In genomic region chr8:93642770-93643169, GRCm38 (mm10) we compare ENCODE assay signal across 26 mouse cellular contexts.
DNase-seq lines count a peak whose midpoint lies in the region; ATAC-seq lines count a peak whose summit lies in the region.
"Had no signal": no experiment of that assay in that cellular context is flagged by ENCODE, and none has a peak within 500 bp of the region (broad histone marks: within the 10 kb centered on the region; RNA-seq: fewer than 3 reads in every experiment).

No protein-coding gene starts in this region.

- intact Hi-C loops in left cerebral cortex, postnatal 4 days (cut with DNase I), result no loop called here
- intact Hi-C loops in left cerebral cortex, postnatal 25 days (cut with DNase I), result no loop called here

- peak; percentile 69 to 72 for DNase-seq in cerebellum, postnatal 10 days
- DNase-seq in hindbrain, embryonic 11.5 days (ENCODE audit: low spot score), result no peak
- DNase-seq in left cerebral cortex, postnatal 4 days, result peak; percentile 40
- DNase-seq in left cerebral cortex, postnatal 25 days (ENCODE audit: low spot score in 2 of 2), result no peak
- DNase-seq in neural tube, embryonic 10.5 days (ENCODE audit: extremely low spot score, low spot score), result no peak
- DNase-seq: adrenal gland, adult 8-10 months; adrenal gland, postnatal 25 days; cerebellum, adult 11 months; cerebellum, adult 9-11 months; gastrocnemius, adult 2 months; gastrocnemius, postnatal 14 days; heart, adult 18-20 months; heart, postnatal 14 days; heart, postnatal 4 days had no signal

- WGBS in hindbrain, embryonic 13.5 days, result 39% methylated on average over 2 of the region's 2 CpGs
- 65% methylated on average over 2 of the region's 2 CpGs for WGBS in hindbrain, embryonic 11.5 days
- WGBS in neural tube, embryonic 14.5 days, result 31% methylated on average over 2 of the region's 2 CpGs

- ATAC-seq in cerebellum, adult (ENCODE audit: insufficient number of reproducible peaks, low FRiP score, low TSS enrichment), result no peak
- peak; percentile 57 for ATAC-seq in hindbrain, embryonic 13.5 days (ENCODE audit: low FRiP score)
- no peak for ATAC-seq in hindbrain, embryonic 11.5 days (ENCODE audit: low FRiP score)
- ATAC-seq in neural tube, embryonic 14.5 days (ENCODE audit: low read depth), result peak; percentile 86
- ATAC-seq: activated CD4-positive, CD25-positive, alpha-beta regulatory T cell, adult 4 months; forebrain, embryonic 14.5 days; inflammation-experienced regulatory T-cells, adult 6 months; intestine, postnatal 0 days had no signal

- no peak overlapping the region for H3K9ac ChIP-seq in hindbrain, embryonic 13.5 days
- H3K9ac ChIP-seq in hindbrain, embryonic 11.5 days (ENCODE audit: low read depth, low read length), result no peak overlapping the region
- H3K9ac ChIP-seq in neural tube, embryonic 14.5 days (replicated peaks; ENCODE audit: low read depth, low read length), result no peak overlapping the region
- H3K9ac ChIP-seq: embryonic facial prominence, embryonic 12.5 days; embryonic facial prominence, embryonic 15.5 days; forebrain, postnatal 0 days; heart, embryonic 13.5 days; hindbrain, embryonic 15.5 days had no signal

- H3K36me3 ChIP-seq in hindbrain, embryonic 13.5 days, result no peaks in the 10 kb centered on the region
- H3K36me3 ChIP-seq in hindbrain, embryonic 11.5 days (ENCODE audit: control insufficient read depth, insufficient read depth, low read length), result no peaks in the 10 kb centered on the region
- H3K36me3 ChIP-seq in neural tube, embryonic 14.5 days (ENCODE audit: control insufficient read depth, insufficient read depth, low read length), result no peaks in the 10 kb centered on the region
- H3K36me3 ChIP-seq: embryonic facial prominence, embryonic 12.5 days; embryonic facial prominence, embryonic 15.5 days; heart, embryonic 13.5 days; hindbrain, embryonic 15.5 days had no signal

- H3K27ac ChIP-seq in hindbrain, embryonic 13.5 days, result no peak overlapping the region
- no peak overlapping the region for H3K27ac ChIP-seq in hindbrain, embryonic 11.5 days (ENCODE audit: low read depth, low read length)
- no peak overlapping the region for H3K27ac ChIP-seq in neural tube, embryonic 14.5 days (ENCODE audit: low read depth, low read length)
- H3K27ac ChIP-seq: embryonic facial prominence, embryonic 12.5 days; embryonic facial prominence, embryonic 15.5 days; gastrocnemius, adult 2 months; heart, embryonic 13.5 days; hindbrain, embryonic 15.5 days had no signal

- H3K4me2 ChIP-seq in hindbrain, embryonic 13.5 days, result no peak overlapping the region
- H3K4me2 ChIP-seq in hindbrain, embryonic 11.5 days (replicated peaks; ENCODE audit: low read depth, low read length), result no peak overlapping the region
- no peak overlapping the region for H3K4me2 ChIP-seq in neural tube, embryonic 14.5 days (ENCODE audit: low read depth, low read length)
- H3K4me2 ChIP-seq: embryonic facial prominence, embryonic 12.5 days; embryonic facial prominence, embryonic 15.5 days; heart, embryonic 13.5 days; hindbrain, embryonic 15.5 days had no signal

- no peaks in the 10 kb centered on the region for H3K27me3 ChIP-seq in hindbrain, embryonic 13.5 days
- H3K27me3 ChIP-seq in hindbrain, embryonic 11.5 days (ENCODE audit: control insufficient read depth, insufficient read depth, low read length), result no peaks in the 10 kb centered on the region
- no peaks in the 10 kb centered on the region for H3K27me3 ChIP-seq in neural tube, embryonic 14.5 days (ENCODE audit: control insufficient read depth, insufficient read depth, low read length)
- H3K27me3 ChIP-seq: embryonic facial prominence, embryonic 12.5 days; embryonic facial prominence, embryonic 15.5 days; hindbrain, embryonic 15.5 days had no signal

- H3K9me3 ChIP-seq in hindbrain, embryonic 13.5 days, result no peaks in the 10 kb centered on the region
- no peaks in the 10 kb centered on the region for H3K9me3 ChIP-seq in hindbrain, embryonic 11.5 days (ENCODE audit: control insufficient read depth, low read length)
- H3K9me3 ChIP-seq in neural tube, embryonic 14.5 days (ENCODE audit: control insufficient read depth, low read length), result no peaks in the 10 kb centered on the region
- H3K9me3 ChIP-seq: embryonic facial prominence, embryonic 12.5 days; embryonic facial prominence, embryonic 15.5 days; heart, embryonic 13.5 days; hindbrain, embryonic 15.5 days had no signal

- no peak overlapping the region for H3K4me3 ChIP-seq in hindbrain, embryonic 13.5 days
- H3K4me3 ChIP-seq in hindbrain, embryonic 11.5 days (ENCODE audit: low read depth, low read length), result no peak overlapping the region
- no peak overlapping the region for H3K4me3 ChIP-seq in neural tube, embryonic 14.5 days (ENCODE audit: low read depth, low read length)
- H3K4me3 ChIP-seq: embryonic facial prominence, embryonic 12.5 days; embryonic facial prominence, embryonic 15.5 days; gastrocnemius, adult 2 months; heart, embryonic 13.5 days; hindbrain, embryonic 15.5 days had no signal

- peaks cover 9% of the 10 kb centered on the region; the same call in 1 of the 2 replicates for H3K4me1 ChIP-seq in hindbrain, embryonic 13.5 days (replicated peaks)
- H3K4me1 ChIP-seq in hindbrain, embryonic 11.5 days (replicated peaks; ENCODE audit: control insufficient read depth, insufficient read depth, low read length), result no peaks in the 10 kb centered on the region
- no peaks in the 10 kb centered on the region for H3K4me1 ChIP-seq in neural tube, embryonic 14.5 days (ENCODE audit: control insufficient read depth, insufficient read depth, low read length)
- H3K4me1 ChIP-seq: embryonic facial prominence, embryonic 12.5 days; embryonic facial prominence, embryonic 15.5 days; heart, embryonic 13.5 days had no signal

Comparison
In these comparisons a context has a peak if more than half of its experiments do, and no peak if none do; other contexts are left out.
1. DNase-seq: peak in cerebellum, postnatal 10 days (2 of 2) and left cerebral cortex, postnatal 4 days (single experiment); none in hindbrain, embryonic 11.5 days (single experiment), left cerebral cortex, postnatal 25 days (0 of 2) and neural tube, embryonic 10.5 days (single experiment).
2. ATAC-seq: peak in hindbrain, embryonic 13.5 days (single experiment) and neural tube, embryonic 14.5 days (single experiment); none in cerebellum, adult (single experiment) and hindbrain, embryonic 11.5 days (single experiment).